Mouse (Mus musculus): Measurements from ENCODE around the gene AC170998.1.

Gene AC170998.1

DNA sequence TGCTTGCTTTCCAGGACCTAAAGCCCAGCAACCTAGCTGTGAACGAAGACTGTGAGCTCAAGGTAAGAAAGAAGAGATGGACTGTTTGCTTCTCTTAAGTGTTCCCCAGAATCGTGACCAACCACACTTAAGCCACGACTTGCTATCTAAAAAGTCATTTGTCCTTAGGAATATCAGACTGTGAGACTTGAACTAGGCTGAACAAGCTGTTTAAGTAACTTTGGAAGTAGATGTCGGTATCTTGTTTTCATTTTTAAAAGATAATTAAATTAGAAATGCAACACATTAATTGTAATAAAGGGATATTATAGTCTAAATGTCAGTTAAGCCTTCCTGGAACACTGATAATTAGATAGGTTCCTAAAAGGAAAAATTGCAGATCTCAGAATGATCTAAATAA, at the start of gene AC170998.1:
Gene AC170998.1, plus strand, starts transcription at position 301 of the 400 bp plus-strand sequence.
- no peak for DNase-seq (ENCODE audit: low spot score in 2 of 2)

DNA sequence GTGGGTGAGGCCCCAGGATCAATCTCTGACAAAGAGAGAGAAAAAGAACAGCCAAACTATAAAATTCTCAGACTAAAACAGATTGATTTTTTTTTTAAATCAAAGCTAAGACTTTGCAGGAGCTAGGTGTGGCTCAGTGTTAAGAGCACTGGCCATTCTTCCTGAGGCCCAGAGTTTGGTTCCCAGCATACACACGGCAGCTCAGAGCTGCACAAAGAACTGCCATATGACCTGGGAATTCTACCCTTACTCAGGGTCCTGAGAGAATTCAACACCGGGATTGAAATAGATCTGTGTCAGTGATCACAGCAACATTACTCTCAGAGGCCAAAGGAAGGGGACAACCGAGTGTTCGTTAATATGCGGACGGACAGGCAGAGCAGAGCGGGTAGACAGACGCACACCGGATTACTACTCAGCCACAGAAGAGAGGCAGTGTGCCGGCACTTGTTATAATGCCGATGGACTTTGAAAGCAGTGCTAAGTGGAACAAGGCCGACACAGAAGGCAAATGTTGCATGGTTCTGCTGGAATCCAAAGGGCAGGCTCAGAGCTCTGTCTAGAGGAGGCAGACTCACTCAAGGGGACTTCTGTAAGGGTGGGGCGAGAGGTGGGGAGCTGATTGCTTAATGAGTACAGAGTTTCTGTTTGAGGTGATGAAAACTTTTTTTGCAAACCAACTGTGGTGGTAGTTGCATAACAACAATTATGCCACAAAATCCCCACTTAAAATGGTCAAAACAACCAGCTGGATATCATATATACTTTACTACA, 43.4 kb upstream of the AC170998.1 start:
- DNase-seq (ENCODE audit: low spot score in 2 of 2): no peak

GRCm38 (mm10) chr17:28683601-28684000, 42.3 kb upstream of the AC170998.1 start:
- DNase-seq (ENCODE audit: low spot score in 2 of 2): no peak

DNA sequence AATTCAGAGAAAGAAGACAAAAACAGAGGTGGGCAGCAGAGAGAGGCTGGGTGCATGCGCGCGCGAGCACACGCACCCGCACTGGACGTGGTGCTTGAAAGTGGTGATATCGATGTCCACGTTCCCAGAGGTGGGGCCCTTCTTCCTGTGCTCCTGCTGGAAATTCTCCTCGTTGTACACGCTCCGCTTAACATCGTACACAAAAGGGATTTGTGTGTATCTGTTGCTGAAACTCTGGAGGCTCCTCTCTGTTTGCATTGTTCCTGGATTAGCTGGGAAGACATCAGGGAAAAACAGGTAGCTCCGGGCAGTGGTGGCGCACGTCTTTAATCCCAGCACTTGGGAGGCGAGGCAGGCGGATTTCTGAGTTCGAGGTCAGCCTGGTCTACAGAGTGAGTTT, 41.3 kb upstream of the AC170998.1 start:
- no peak for DNase-seq (ENCODE audit: low spot score in 2 of 2)

DNA sequence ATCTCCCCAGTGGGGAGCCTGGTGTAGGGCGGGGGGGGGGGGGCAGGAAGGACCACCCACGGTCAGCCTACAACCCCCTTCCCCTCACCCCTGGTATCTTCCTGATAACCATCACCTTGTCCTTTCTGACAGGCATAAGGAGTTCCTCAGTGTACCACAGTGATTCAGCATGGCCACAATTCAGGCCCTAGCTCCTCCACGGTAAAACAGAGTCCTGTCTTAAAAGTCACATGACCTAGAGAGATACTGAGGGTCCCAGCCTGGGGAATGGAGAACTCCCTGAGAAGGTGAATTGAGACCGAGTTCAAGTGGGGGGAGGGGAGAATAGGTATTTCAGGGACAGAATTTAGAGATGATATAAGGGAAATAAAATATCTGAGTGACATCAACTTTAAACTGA, 38.5 kb upstream of the AC170998.1 start:
- no peak for DNase-seq (ENCODE audit: low spot score in 2 of 2)

- DNase-seq (ENCODE audit: low spot score in 2 of 2): peak in 1 of 2 experiments; percentile 25
Observed at GRCm38 (mm10) chr17:28689586-28690283, 36.1 kb upstream of the AC170998.1 start, which contains the start of gene Slc26a8. Gene Slc26a8, minus strand, starts transcription at chr17:28690233.

GRCm38 (mm10) chr17:28690776-28691686, 34.9 kb upstream of the AC170998.1 start, which contains the start of gene Mapk14:
Gene Mapk14, plus strand, starts transcription at chr17:28691329.
- peak; percentile 99 for DNase-seq (ENCODE audit: low spot score in 2 of 2)

DNA sequence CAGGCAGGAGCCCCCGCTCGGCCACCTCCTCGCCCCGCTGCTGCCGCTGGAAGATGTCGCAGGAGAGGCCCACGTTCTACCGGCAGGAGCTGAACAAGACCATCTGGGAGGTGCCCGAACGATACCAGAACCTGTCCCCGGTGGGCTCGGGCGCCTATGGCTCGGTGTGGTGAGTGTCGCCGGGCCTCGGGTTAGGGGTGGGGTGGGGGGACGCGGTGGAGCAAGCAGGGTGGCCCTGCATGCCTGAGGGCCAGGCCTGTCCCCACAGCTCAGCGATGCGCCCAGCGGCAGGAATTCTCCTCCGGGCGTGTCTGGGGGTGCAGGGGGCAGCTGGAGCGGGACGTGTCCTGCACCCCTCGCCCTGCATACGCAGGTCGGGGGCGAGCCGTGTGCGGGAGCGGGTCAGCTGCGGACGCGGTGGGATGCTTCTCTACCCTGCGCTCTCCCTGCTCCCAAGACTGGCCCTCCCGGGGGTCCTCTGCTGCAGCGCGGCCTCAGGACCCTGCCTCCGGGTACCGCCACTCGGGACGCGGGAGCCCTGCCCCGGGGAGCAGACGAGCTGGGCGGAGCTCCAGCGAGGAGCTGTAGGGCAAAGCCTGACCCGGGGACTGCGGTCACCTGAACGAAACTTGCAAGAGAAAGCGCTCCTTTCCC, 34.1 kb upstream of the AC170998.1 start:
- peak; percentile 46 to 47 for DNase-seq (ENCODE audit: low spot score in 2 of 2)

DNA sequence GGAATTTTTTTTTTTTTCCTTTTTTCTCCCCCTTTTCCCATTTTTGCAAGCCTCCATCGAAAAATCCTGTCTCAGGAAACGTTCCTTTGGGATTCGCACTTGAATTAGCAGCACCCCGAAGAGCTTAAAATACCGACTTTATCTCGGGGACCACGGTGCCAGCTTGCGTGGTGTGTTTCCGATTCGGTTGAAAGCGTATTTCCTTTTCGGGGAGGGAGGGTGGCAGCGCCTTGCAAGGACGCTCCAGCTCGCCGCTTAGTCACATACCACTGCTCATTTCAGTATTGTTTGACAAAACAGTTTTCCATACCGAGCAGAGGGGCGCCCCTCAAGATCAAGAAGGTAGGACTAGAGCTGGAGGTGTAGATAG, 33.6 kb upstream of the AC170998.1 start:
- DNase-seq (ENCODE audit: low spot score in 2 of 2): peak; percentile 39 to 45

GRCm38 (mm10) chr17:28693086-28693485, 32.8 kb upstream of the AC170998.1 start:
- DNase-seq (ENCODE audit: low spot score in 2 of 2): no peak

- no peak for DNase-seq (ENCODE audit: low spot score in 2 of 2)
Observed at GRCm38 (mm10) chr17:28694078-28694477, 31.8 kb upstream of the AC170998.1 start.

DNA sequence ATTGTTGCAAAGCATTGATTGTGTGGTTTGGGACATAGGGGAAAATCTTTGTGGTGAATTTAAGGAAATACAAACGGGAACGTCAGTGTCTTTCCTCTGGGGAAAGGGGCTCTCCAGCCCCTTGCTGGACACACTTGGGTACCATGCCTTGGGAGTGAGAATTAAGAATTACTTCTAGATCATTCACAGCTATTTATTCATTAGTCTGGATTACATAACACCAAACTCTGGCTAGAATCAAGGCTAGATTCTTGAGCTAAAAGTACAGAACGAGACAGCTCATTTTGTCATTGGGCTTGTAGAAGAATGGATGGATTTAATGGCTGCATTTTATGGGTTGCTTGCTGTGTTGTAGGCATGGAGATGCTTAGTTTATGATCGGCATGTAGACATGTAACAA, 31.1 kb upstream of the AC170998.1 start:
- DNase-seq (ENCODE audit: low spot score in 2 of 2): no peak

GRCm38 (mm10) chr17:28696641-28697040, 29.2 kb upstream of the AC170998.1 start:
- DNase-seq (ENCODE audit: low spot score in 2 of 2): no peak

- DNase-seq (ENCODE audit: low spot score in 2 of 2): no peak
Observed at GRCm38 (mm10) chr17:28697290-28698195, 28.3 kb upstream of the AC170998.1 start.

GRCm38 (mm10) chr17:28698245-28698644, 27.6 kb upstream of the AC170998.1 start:
- DNase-seq (ENCODE audit: low spot score in 2 of 2): no peak

- no peak for DNase-seq (ENCODE audit: low spot score in 2 of 2)
Observed at GRCm38 (mm10) chr17:28698672-28699071, 27.2 kb upstream of the AC170998.1 start.

DNA sequence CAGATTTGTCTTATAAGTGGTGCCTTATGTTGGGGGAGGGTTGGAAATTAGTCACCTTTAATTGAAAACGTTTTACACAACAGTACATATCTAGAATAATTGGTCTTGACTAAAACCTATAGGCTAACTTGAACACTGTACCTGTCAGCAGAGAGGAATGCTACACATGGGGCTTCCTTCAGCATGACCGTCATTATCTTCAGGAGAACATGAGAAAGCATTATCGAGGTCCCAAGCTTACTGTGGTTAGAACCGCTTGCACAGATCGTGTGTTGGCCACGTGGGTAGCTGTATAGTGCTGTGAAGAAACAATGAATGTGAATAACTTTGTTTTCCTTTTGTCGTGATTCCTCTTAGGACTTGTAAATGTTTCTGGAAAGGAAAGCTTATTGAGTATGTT, 26.1 kb upstream of the AC170998.1 start:
- no peak for DNase-seq (ENCODE audit: low spot score in 2 of 2)

GRCm38 (mm10) chr17:28701171-28701570, 24.7 kb upstream of the AC170998.1 start:
- DNase-seq (ENCODE audit: low spot score in 2 of 2): no peak

- DNase-seq (ENCODE audit: low spot score in 2 of 2): no peak
Observed at GRCm38 (mm10) chr17:28701737-28702136, 24.1 kb upstream of the AC170998.1 start.

DNA sequence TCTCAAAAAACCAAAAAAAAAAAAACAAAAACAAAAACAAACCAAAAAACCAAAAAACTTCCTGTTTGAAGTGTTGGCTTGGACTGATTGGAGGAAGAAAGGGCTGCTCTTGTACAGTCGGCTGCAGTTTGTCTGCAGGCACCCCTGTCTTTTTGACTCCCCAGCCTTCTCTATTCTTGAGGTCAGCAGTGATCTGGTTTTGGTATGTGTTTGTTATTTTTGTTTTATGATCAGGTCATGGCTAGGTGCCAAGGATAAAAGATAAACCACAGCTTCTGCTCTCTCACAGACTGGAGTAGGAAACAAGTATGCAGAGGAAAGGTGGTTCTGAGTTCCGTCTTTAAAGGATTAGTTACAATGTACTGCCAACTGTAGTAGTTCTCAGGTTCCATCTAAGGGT, 23.2 kb upstream of the AC170998.1 start:
- DNase-seq (ENCODE audit: low spot score in 2 of 2): no peak

All from spleen, postnatal 14 days (tissue).